Mouse (Mus musculus): ENCODE data around the gene Hadh. TPM values are rescaled to one million over a fixed set of nuclear protein-coding genes. Genes with fewer than 3 reads are reported as not detected.
A peak's percentile ranks its signal among the peaks of the same experiment; 100 is the strongest.

The Hadh gene
- total RNA-seq, 2 experiments from 2014 or later: 21.0 to 21.5 TPM

DNA sequence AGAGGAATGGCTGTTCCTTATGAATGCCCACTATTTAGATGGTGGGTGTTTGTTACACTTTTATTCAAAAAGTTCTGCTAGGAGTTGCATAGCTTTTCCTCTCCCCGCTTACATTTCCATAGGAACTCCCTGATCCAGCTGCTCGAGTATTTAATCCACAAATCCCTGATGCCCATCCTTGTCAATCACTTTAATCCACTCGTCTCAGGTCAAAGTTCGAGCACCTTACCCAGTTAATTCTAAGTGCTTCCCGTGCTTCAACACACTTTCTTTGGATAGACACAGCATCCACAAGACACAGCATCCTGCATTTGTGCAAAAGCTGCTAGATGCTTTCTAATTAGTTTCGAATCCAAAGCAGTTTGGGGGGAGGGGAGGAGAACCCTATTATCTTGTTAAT is 1.5 kb downstream of the Hadh start:
- DNase-seq: no peak

DNA sequence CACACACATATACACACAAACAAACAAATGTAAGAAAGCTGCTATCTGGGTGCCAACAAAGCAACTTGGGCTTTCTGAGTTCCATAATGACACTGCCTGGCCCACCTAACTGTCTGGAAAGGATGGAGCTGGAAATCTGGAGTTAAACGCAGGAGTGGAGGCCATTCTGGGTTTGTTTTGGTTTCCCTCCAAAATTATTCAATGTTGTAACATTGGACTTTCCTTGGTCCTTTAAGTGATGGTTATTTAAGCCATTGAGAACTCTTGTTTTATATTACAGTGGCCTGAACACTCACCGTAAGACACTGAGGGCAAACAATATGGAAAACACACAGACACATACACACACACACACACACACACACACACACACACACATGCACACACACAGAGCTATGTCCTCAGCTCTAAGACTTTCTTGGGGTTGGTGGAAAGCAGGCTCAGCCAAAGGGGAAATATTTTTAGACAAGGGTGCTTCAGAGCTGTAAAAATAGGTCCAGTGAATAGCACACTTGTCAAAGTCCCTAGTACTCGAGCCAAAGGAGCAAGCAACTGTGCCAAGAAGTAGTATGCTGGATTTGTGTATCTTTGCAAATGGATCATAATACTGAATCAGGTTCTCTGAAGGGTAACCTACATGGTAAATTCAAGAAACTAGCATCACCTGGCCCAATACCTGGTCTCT is 5.4 kb downstream of the Hadh start:
- DNase-seq: no peak

DNA sequence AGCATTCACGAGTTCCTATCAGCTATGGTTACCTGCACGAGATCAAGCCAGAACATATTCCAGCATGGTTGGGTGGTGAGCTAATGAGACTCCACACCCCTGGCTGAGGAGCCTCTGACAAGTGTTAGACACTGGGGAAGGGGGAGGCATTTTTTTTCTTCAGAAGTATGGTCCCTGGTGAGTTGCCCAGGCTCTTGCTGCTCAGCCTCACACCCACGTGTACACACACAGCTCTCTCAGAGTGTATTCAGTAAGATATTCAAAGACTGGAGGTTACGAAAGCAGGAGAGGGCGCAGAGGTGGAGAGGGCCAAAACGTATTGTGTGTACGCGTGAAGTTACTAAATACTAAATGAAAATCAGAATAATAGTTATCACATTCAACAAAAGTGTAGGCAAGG is 6.4 kb downstream of the Hadh start:
- DNase-seq: no peak

DNA sequence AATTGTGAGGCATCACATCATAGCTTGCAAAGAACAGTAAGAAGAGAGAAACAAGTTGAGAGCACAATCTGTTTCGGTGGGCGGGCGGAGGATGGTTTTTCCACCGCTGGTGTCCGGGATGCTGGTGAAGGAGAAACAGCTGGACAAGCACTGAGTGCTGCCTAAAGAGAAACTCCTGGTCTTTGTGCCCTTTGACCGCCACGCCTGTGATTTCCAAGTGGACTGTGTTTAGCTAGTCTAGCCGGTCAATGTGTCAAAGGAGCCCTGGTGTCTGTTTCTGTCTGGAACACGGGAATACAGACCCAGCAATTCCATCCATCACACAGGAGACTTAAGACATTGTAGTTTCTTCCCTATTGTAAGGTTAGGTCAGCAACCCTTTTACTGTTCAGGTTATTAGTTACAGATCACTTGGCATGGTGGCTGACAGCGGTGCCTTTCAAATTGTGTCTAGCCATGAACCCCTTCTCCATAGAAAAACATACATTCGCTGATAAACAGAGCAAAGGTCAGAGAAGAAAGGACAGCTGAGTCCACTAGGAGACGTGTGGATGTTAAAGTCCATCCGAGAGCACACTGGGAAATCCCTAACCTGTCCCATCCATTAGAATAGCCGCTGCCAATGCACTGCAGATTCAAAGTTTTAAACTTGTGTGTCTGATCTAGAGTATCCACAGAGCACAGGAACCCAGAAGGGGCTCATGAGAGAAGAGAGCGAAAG is 8.0 kb downstream of the Hadh start:
- DNase-seq: no peak

DNA sequence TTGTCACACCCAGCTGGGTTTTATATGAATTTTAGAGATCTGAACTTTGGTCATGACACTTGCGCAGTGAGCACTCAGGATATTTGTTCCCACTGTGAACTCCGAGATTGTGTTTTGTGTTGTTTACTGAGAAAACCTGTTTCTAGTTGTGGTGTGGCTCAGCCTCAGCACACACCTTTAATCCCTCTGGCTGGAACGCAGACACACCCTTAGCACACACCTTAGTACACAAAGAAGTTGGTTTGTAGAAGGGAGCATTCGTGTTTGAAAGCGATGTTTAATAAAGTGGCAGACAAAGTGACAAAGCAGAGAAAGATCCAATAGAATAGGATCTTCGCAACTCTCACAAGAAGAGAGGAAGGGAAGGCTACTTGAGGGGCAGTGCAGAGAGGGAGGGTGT is 11.5 kb downstream of the Hadh start:
- no peak for DNase-seq

DNA sequence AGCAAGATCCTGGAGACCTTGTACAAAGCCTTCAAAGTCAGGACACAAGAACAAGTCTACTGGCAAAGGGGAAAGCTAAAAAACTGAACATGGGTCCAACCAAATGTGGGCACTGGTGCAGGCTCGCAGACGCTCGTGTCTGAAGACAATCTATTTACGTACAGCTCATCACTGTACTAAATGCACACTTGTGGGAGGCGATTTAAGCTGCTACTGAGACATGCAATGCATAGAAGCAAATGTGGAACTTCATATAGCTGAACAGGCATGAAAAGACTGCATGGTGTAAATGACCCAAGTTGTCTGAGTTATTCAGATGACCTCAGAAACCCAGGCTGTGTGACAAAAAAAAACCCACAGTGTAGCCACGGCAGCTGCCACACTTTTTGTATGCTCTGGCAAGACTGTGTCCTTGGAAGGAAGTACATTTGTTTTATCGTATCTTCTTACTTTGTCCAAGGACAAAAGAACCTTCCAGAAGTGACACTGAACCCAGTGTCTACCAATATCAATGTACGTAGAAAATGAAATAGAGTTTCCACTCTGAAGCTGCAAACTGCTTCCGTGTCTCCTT is 12.4 kb downstream of the Hadh start:
- DNase-seq: no peak

DNA sequence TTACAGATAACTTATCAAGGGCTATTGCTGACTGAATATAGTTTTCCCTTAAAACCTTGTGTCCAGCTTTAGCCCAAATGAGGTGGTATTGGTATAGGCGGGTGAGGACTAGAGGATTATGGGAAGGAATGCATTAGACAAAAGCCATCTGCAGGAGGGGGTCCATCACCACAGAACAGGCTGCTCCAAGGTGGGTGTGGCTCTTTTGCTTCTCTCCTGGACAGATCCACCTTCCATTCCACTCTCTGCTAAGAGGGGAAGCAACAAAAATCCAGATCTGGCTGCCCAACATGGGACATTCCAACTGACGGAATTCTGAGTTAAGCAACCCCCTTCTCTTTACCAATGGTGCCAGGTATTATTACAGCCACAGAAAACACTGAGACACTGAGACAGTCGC is 13.0 kb downstream of the Hadh start:
- no peak for DNase-seq

DNA sequence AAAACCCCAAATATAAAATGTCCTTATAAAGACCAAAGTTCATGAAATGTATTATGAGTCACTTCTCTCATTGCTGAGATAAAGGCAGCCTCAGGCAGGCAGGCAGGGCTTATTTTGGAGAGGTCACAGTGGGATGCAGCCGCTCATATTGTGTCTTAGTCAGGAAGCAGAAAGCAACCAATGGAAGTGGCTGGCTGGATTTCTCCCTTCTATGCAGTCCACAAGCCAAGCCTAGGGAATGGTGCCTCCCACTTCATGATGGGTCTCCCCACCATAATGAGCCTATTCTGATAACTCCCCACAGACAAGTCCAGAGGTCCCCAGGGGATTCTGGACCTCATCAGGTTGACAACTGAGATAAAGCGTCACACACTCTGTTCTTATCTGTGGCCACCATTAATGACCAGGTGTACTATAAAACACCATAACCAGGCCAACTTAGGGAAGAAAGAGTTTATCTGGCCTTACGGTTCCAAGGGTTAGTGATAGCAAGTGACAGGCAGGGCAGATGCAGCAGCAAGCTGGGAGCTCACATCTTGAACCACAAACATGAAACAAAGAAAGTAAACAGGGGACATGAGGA is 16.4 kb downstream of the Hadh start:
- no peak for DNase-seq

DNA sequence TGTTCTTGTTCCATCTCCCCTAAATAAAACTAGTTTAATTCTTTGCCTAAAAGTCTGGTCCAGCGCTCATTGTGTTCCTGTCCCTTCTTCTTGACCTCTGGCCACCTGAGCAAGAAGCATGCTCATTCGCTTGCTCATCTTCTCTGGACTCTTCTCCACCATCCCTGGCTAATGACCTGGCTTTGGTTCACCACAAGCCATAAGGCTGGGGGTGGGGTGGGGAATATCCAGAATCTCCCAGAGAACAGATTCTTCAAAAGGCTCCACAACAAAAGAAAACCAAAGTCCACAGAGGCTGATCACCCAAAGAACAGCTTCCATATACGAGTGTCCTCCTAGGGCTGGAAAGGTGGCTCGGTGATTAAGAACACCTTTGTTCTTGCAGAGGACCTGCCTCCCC is 16.9 kb downstream of the Hadh start:
- DNase-seq: no peak

DNA sequence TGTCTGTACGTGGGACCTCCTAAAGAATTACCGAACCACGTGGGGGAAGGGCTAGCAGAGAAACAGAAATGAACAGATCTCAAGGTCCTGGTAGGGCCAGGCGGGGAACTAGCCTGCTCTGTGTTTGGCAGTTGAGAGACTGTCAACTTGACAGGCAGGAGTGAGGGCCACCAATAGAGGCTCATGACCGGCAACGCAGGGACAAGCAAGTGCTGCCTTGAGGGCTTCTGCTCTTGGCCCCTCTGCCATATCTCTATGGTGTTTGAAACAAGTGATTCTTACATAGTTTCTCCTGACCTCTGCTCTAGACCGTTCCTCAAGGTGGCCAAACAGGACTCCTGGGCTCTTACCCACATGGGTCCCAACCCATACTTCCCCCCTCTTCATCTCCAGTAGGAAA is 20.3 kb downstream of the Hadh start:
- DNase-seq: no peak

DNA sequence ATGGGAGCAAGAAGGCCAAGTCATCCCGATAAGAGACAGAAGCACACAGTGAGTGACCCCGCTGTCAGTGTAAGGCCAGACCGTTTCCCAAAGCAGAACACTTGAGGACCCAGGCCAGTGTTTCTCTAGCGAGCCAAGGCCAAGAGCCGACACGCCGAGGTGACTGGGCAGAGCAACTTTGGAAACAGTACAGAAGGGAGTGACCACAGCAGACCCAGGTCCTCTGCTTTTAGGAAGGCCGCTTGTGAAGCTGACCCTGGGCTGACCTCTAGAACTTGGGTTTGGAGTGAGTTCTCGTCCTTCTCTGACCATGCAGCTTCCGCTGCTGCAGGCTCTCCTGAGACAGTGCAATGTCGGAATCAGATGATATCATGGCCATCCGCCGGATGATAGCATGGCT is 20.9 kb downstream of the Hadh start:
- DNase-seq: no peak

DNA sequence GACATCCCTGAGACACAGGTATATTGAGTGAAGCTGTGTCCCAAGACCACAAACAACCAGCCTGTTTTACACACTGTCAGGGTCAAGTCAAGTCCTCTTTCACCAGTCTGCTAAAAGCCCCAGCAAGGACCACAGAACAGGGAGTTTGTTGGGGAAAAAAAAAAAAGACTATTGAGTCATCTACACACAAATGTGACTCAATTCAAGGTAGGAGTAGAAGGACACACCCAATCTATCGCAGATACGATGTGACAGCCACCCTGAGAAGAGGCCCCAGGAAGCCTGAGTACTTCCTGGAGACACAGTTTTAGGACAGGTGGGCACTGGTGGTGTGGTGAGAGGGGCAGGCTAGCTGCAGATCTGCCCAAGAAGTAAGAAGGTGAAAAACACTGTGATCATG is 21.6 kb downstream of the Hadh start:
- DNase-seq: no peak

DNA sequence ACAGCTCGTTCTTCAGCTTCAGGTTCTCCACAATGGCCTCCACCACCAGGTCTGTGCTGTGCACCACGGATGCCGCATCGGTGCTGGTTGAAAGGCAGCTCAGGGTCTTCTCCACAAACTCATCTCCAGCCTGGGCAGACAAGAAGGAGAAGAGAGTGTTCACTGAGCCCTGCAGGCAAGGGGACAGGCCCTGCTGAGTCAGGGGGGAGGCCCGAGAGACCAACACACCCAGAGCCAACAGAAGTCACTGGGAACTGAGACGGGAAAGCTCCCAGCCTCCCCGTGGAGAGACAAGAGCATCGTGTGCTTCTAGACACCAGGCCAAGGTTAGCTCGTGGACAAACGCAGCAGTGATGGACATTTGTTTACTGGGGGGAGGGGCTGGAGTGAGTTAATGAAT is 23.5 kb downstream of the Hadh start:
- no peak for DNase-seq

DNA sequence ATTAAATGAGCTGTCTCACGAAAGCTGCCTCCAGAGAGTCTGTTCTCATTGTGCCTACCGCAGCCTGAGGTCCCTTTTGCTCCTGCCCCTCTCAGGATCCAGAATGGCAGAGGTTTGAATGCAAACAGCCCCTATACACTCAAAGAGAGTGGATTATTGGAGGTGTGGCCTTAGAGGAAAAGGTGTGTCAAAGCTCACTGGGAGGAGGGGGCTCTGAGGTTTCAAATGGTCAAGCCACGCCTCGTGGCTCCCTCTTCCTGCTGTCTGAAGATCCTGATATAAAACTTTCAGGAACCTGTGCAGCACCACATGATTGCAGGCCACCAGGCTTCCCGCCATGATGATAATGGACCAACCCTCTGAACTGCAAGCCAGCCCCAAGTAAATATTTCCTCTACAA is 24.1 kb downstream of the Hadh start:
- DNase-seq: no peak

DNA sequence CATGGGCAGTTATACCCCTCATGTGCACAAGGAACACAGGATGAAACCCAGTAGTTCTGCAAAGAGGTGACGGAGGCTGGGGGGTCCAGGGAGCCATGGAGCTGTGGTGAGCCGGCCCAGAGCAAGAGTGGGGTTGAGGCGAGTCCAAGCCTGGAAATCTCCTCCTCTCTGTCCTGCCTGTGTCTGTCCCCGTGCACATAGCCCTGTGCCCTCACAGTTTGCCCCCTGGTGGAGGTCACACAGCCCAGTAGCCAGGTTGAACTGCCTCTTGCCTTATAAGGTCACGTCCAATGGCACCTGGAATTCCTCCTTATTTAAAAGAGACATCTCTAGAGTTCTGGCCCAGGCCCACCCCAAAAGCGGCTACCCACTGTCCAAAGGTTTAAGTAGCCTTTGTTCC is 24.5 kb downstream of the Hadh start:
- DNase-seq: no peak

DNA sequence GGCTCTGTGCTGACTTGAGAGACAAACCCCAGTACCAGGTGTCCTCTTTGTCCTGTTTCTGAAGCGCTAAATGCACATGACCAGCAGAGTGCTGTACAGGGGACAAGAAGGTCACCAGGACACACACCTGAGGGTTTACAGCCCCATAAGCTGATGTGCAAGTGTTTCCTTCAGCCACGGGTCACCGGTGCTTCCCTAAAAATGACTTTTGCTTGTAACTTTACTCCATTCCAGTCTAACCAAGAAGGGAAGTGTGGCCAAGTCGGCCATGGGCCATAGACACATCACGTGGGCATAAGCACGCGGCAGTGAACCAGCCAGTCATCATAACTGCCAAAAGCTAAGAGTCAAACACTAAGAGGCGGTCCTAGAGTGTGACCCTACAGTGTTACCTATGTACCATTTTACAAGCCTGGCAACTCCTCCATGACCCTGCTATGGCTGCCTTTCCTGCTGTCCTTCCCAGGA is 25.3 kb downstream of the Hadh start:
- no peak for DNase-seq

DNA sequence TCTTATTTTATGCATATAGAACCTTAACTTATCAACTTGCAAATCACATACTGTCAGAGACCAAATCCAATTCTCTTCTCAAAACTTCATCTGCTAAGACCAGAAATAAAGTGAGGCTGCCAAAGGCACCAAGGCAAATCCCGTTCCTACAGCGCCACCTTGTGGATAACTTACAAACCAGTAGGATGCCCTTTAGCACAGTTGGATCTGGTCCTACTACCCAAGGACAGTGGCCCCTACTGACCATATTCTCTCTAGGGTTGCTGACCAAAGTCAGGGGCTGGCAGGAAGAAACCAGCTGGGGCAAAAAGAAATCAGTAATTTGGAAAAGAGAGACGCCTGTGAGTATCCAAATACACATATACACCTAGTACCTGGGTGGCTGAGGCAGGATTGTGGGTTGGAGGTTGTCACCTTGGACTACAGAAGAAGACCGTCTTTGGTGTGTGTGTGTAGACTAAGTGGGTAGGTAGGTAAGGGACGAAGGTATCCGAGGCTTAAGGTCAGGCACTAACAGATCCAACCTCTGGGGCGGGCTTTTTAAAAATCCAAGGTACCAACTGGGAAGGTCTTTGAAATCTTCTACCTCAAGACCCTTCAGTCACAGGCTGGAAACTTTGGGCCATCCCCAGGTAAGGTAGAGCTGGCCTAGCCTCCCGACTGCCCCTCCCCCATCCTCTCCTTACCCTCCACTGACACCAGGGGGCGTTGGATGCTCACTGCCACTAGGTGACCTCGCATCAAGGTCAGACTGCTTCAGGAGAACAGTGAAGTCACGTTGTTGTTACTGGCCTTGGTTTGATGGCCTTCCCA is 25.9 kb downstream of the Hadh start:
- peak; percentile 33 to 44 for DNase-seq

DNA sequence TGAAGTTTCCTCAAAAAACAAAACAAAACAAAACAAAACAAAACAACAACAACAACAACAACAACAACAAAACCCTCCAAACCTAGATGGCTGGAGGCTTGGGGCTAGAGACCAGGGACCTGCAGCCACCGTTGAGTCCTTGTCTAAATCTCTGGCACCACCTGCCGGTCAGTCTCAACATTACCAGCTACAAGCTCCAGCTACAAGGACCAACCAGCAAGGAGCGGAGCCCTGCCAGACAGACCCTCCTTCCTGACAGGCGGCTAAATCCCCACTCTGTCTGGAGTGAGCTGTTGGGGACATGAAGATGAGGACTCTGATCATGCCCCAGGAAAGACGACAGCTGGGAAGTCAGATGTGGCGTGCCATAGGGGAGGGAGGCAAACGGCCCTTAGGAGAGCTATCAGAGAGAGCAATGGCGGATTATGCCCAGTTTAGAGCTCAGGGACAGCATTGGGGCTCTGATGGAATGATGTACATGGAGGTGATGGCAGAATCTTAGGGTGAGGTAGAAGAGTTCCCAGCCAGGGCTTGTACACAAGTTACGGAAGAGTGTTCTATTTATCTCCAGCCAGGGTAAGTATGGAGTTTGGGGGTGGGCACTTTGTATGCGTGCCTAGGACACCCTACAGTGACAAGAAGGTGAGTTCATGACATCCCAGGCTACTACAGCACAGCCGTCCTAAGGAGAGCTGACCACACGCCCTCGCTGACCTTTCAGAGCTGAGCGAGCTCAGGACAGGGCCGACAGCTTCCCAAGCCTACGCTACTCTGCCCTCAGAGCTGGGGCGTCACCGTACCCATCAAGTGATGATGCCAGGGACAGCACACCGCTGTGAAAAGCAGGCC is 33.9 kb downstream of the Hadh start:
- DNase-seq: peak; percentile 68 to 78

DNA sequence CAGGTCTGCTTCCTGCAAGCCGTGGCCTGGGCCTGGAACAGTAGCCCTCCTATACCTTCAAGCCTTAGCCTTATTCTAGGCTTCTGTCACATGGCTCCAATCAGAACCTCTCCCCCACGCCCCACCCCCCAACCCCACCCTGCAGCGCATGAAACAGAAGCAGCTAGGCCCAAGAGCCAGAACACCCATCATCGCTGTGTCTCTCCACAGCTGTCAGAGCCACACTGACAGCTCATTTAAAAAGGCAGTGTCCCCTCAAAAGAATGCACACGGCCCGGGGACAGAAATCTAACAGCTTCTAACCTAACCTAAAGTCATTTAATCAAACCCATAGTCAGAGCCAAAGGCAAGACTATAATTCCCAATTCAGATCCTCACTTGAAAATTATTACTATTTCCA is 34.8 kb downstream of the Hadh start:
- DNase-seq: no peak

DNA sequence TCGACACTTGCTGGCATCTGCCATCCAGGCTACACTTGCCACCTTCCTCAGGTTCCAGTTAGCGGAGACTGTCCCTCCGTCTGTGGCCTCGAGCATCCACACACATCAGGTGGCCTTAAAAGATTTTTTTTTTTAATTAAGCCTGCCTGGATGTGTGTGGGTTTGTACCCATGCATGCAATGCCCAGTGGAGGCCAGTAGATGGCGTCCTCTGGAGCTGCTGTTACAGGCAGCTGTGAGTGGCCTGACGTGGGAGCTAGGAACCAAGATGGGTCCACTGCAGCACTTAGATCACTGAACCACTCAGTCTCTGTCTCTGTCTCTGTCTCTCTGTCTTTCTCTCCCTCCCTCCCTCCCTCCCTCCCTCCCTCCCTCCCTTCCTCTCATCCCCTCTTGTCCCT is 43.8 kb downstream of the Hadh start:
- DNase-seq: no peak

DNA sequence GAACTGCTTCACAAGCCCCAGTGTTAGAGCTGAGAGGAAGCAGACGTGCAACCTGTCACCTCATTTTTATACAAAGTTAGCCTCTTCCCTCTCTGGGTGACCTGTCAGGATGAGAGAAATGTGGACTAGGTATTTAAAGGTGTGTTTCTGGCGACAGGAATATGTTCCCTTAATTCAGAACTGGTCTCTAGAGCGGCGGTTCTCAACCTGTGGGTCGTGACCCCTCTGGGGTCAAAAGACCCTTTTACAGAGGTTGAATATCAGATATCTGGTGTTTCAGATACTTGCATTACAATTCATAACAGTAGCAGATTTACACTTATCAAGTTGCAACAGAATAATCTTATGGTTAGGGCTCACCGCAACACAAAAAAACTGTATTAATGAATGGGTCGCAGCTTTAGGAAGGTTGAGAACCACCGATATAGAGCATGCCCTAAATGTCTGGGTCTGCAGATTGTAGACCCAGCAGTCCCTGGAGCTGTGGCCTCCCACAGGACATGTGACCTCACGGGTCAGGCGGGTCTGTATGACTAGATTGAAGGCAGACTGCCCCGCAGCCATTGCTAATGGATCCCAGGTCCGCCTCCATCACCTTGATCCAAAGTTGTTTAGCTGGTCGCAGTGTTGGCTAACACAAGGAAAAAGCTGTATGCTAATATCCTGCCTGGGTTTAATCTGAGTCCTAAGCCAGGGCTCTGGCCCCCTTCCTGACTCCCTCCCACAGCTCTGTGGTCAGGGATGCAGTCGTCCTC is 53.1 kb downstream of the Hadh start:
- DNase-seq: no peak

Measured in layer of hippocampus, postnatal 36 days (tissue).